Mouse (Mus musculus) myocyte (in vitro differentiated cells): Measurements from ENCODE around the gene Gm4791.

Experiments used
- E2F4 ChIP-seq: IDR thresholded peaks from one replicate; pipeline ENCODE4 v1.6.1; 2011; ENCODE audit warnings: mild to moderate bottlenecking, control low read depth, moderate library complexity; ENCODE audit not compliant: insufficient read depth
- MYOG ChIP-seq, 3 experiments: IDR thresholded peaks; one replicate each; pipeline ENCODE4 v1.6.1; 2011; ENCODE audit warnings: control low read depth in 2 of 3, low read depth in 2 of 3, mild to moderate bottlenecking in 2 of 3; ENCODE audit not compliant: insufficient read length in 2 of 3, control insufficient read depth in 1 of 3, insufficient read depth in 1 of 3
- POLR2A ChIP-seq: IDR thresholded peaks from one replicate; pipeline ENCODE4 v1.6.1; 2011; ENCODE audit warnings: low read depth, mild to moderate bottlenecking, control low read depth, moderate library complexity; ENCODE audit not compliant: insufficient read length
- TCF3 ChIP-seq: IDR thresholded peaks from one replicate; pipeline ENCODE4 v1.6.1; 2011; ENCODE audit warnings: low read depth, control low read depth; ENCODE audit not compliant: insufficient read length

DNA sequence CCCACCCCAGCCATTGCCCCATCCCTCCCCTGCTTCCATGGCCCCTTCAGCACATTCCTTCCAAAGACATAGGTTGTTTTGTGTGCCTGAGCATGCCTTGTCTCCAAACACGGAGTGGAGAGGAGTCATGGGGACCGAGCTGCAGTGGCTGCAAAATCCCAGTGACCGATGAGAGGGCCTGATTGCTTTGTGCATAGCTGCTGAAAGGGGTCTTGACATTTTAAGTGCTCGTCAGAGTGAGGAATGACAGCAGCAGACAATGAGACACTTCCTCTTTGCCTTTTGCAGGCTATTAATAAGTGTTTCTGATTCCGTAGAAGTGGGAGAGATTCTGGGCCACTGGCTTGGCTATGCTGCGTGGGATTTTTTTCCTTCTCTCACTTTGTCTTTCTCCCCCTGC, 29.6 kb upstream of the Gm4791 start:
- TF ChIP-seq E2F4 (no peak), MYOG (IDR thresholded peaks at IDR 0.05; ENCODE audit: control insufficient read depth in 1 of 3, insufficient read depth in 1 of 3, insufficient read length in 2 of 3, low read depth in 2 of 3) (no peak), POLR2A (no peak), TCF3 (no peak)
